Mouse (Mus musculus) cerebellum, postnatal 36 days (tissue): ENCODE measurements around the gene Gm49776.

Experiments
- DNase-seq, 2 experiments: peaks; one replicate each; pipeline ENCODE4 v3.0.0; 2021 to 2022; ENCODE audit warnings: mixed read lengths in 2 of 2

The Gm49776 gene

GRCm38 (mm10) chr16:18233919-18234670 is 24.0 kb downstream of the Gm49776 start:
- DNase-seq, result no peak

GRCm38 (mm10) chr16:18233451-18233850 is 24.7 kb downstream of the Gm49776 start:
- no peak for DNase-seq

- no peak for DNase-seq
These were observed 26.7 kb downstream of the Gm49776 start for GRCm38 (mm10) chr16:18231451-18231850.

- no peak for DNase-seq
These were observed 27.1 kb downstream of the Gm49776 start for GRCm38 (mm10) chr16:18231047-18231446.

- DNase-seq, result no peak
These were observed 27.5 kb downstream of the Gm49776 start for GRCm38 (mm10) chr16:18230617-18231016.

- DNase-seq, result peak; percentile 69 to 79
These were observed 28.5 kb downstream of the Gm49776 start for GRCm38 (mm10) chr16:18229622-18230021.

GRCm38 (mm10) chr16:18228856-18229255 is 29.3 kb downstream of the Gm49776 start:
- DNase-seq, result peak; percentile 72 to 75

- DNase-seq, result no peak
These were observed 30.2 kb downstream of the Gm49776 start for GRCm38 (mm10) chr16:18227897-18228422.

GRCm38 (mm10) chr16:18227187-18227586 is 30.9 kb downstream of the Gm49776 start:
- DNase-seq, result no peak

GRCm38 (mm10) chr16:18222188-18222587 is 35.9 kb downstream of the Gm49776 start:
- DNase-seq, result no peak

GRCm38 (mm10) chr16:18221543-18221898 is 36.6 kb downstream of the Gm49776 start:
- no peak for DNase-seq

- no peak for DNase-seq
These were observed 37.1 kb downstream of the Gm49776 start for GRCm38 (mm10) chr16:18220856-18221542.

- no peak for DNase-seq
These were observed 38.1 kb downstream of the Gm49776 start for GRCm38 (mm10) chr16:18220001-18220400.

- DNase-seq, result no peak
These were observed 39.5 kb downstream of the Gm49776 start for GRCm38 (mm10) chr16:18218580-18218996.

- DNase-seq, result no peak
These were observed 40.5 kb downstream of the Gm49776 start, which contains the start of gene Ccdc188 for GRCm38 (mm10) chr16:18217579-18217978. Gene Ccdc188 (plus strand): TSS chr16:18217879.

GRCm38 (mm10) chr16:18214858-18215257 is 43.3 kb downstream of the Gm49776 start:
- no peak for DNase-seq

- DNase-seq, result no peak
These were observed 44.4 kb downstream of the Gm49776 start for GRCm38 (mm10) chr16:18213689-18214088.

GRCm38 (mm10) chr16:18211417-18212171 is 46.5 kb downstream of the Gm49776 start:
- DNase-seq, result peak; percentile 95 to 98

GRCm38 (mm10) chr16:18210701-18211416 is 47.3 kb downstream of the Gm49776 start:
- peak; percentile 77 to 87 for DNase-seq

- DNase-seq, result no peak
These were observed 54.6 kb downstream of the Gm49776 start for GRCm38 (mm10) chr16:18203430-18204091.

GRCm38 (mm10) chr16:18202061-18202460 is 56.1 kb downstream of the Gm49776 start:
- DNase-seq, result no peak

- DNase-seq, result no peak
These were observed 56.5 kb downstream of the Gm49776 start for GRCm38 (mm10) chr16:18201620-18202019.
